Mouse (Mus musculus): Measurements from ENCODE around the gene Wnt9b.

Gene Wnt9b

DNA sequence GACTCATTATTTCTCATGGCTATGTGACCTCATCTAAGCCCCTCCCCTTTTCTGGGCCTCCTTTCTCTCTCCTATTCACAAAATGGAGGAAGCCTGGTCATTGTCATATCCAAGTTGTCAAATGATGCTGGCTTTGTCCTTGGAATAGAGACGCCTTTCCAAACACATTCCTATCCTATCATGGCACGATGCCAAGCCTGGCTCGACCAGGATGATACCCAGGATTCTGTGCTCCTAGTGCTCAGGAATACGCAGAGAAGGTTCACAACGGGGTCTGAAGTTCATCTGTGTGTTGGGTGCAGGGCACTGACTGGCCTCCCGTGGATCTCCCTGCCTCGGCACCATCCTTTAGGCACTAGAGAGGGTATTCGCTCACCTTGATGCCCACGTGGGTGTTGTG is 18.0 kb downstream of the Wnt9b start:
- DNase-seq, result no peak

DNA sequence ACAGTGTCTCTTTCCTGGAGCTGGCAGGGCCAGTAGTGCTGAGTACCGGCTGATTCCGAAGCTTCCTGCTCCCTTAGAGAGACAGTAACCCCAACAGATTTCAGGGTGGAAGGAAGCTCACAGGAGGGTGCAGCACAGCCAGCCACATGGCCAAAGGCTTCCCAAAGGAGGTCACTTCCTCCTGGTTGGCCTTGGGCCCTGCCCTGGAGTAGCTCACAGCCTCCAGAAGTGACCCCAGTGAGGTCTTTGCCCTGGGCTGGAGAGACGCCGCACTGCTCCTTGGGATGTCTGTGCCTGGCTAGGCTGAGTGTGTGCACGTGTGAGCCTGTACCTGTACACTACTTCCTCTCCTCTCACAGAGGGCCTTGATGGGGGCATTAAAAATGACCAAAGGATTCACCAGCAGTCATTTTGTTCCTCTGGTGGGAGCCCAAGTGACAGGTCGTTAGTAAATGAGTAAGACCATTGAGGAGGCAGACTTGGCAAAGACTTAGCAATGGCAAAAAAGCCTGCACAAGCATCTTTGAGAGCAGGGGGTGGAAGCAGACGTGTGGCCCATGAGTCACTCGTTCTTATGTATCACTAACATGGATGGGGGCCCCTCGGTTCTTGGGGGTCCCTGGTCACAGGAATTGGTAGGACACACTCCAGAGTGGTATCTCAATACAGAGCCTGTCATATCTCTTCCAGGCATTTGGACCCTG is 20.2 kb downstream of the Wnt9b start:
- DNase-seq, result no peak

DNA sequence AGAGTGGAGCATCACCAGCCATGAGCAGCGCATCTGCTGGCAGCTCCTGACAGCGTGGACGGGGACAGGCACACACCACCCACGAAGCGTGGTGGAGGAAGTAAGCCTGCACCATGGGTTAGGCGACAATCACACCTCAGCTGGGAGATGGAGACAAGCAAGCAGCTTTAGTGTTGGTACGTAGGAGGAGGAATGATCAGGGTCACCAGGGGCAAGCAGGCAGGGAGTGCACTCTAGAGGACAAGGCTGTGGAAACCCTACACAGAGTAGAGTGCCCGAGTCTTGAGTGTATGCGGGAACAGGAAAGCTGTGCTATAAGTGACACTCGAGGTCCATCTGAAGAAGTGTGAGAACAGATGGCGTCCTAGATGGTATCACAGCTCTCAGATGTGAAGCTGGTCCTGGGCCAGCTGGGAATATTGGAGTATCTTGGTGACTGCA is 25.3 kb downstream of the Wnt9b start:
- no peak for DNase-seq

DNA sequence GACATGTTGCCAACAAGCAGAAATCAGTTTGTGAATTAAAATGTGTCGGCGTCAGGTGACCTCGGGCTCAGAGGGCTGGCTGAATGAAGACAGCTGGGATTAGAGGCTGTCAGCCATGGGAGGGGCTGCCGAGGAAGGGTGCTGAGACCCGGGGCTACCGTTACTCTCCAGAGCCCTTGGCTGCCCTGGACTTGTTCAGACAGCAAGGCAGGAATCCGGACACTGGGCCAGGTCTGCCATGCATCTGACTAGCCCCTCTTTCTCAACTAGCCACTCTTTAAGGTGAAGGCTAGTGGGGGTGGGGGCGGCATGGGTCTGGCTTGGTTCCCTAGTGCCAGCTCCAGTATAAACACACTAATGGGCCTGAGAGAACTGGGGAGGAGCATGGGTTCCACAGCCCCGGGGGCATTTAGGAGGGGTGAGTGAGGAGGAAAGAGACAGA is 27.6 kb downstream of the Wnt9b start:
- DNase-seq, result peak; percentile 31

DNA sequence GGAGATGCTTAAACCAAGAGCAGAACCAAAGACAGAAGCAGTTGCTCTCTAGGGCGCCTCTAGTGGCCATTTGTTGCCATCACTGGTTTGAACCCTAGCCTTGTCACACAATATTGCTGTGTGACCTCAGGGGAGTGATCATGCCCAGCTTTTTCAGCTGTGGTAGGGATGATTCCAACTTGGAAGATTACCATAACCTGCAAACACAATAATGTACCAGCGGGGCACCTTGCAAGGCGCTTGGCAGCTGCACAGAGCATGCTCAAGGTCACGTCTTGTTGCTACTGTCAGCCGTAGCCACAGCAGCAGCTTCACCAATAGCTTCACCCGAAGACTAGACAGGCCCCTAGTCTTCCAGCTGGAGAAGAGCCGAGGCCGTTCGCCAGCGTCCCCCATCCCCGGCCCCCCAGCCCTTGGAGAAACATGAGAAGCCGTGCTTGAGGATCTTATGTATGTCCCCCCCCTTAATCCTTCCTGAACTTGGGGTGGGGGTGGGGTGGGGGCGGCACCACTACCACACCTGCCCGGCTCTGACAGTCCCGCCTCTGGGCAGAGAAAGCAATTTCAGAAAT is 28.1 kb downstream of the Wnt9b start:
- DNase-seq, result peak; percentile 47

DNA sequence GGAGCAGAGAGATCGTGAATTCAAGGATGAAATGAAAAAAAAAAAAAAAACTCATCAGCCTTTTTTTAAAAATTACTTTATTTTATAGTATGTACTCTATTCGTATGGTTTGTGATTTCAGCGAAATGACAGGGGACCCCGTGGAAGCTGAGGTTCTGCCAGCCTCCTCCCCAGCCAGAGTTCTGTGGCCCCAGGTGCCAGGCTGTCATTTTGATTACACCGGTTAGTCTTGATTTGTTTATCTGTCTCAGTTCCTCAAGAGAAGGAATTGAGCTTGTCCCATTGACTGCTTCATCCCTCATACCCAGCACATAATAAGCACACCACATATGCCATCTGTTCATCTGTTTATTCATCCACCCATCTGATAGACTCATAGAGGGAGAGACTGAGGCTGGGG is 30.2 kb downstream of the Wnt9b start:
- DNase-seq, result no peak

DNA sequence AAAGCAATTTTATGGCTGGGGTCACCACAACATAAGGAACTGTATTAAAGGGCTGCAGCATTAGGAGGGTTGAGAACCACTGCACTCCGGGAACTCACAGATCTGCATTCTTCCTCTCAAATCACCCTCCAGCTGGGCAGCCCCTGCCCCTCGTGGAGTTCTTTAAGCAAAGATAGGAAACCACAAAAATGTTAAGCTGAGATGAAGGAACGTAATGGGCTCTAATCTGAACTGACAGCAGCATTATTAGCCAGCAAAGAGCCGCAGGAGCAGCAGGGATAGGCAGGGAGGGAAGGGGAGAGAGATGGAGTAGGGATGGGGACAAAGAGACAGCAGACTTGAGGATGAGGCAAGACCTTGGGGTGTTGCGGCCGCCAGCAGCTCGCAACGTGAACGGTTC is 32.6 kb downstream of the Wnt9b start:
- no peak for DNase-seq

DNA sequence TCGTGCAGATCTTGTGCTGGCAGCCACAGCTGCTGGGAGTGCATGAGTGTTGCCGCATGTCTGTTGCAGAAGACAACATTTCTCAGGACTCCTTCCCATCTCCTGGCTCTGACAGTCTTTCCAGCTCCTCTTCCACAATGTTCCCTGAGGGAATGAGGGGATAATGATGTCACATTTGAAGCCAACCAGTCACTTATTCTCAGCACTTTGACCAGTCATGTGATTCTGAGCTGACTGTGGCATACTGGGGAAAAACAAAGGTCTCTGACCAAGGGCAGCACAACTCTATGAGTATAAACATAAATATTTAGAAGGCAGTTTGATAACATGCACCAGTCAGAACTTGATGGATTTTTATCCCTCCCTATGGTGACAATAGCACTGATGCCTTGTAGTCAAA is 35.5 kb downstream of the Wnt9b start:
- DNase-seq, result no peak

DNA sequence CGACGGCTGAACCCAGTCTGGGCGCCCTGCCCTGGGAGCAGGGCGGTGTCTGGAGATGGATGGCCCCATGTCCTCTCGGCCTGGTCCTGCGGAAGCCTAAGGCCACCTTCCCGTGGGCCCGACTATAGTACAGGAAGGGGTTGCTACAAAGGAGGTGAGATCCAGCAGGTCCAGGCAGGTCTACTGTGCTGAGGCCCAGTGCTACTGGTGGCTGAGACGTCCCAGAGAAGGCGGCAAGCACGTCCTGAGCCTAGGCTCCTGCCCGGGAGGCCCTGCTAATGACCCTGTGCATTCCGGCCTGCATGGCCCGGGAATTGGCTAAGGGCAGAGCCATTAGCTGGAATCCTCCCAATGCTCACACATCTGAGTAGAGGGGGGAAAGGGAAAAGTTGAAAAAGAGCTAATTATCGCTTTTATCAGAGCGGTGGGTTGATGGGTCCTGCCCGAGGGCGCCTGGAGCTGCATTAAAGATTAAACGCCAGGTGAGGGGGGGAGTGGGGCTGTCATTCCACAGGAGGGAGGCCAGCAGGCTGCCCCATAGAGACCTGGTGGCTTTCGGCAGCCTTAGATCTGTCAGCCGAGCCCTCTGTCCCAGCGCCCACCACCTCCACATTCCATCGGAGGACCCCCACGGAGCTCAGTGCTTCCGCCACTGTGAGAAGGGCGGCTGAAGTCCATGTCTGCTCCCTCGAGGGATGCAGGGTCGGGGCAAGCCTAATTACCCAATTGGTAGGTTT is 37.6 kb downstream of the Wnt9b start:
- no peak for DNase-seq

DNA sequence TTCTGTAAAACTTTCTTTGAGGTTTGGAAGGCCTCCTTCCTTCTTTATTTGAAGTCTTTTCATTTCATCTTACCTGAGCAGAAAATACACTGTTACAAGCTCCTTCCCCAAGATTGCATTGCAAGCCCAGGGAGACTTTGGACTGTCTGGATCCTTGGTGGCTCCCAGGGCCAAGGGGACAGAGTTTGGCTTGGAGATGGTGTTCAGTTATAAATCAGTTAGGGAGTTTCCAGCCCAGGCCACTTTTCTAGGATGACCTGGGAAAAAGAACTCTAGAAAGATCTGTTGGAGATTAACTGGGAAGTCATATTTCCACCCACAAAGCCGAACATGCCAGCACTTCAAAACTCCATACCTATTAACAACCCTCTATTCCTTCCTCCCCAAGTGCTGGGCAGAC is 39.6 kb downstream of the Wnt9b start:
- DNase-seq, result no peak

DNA sequence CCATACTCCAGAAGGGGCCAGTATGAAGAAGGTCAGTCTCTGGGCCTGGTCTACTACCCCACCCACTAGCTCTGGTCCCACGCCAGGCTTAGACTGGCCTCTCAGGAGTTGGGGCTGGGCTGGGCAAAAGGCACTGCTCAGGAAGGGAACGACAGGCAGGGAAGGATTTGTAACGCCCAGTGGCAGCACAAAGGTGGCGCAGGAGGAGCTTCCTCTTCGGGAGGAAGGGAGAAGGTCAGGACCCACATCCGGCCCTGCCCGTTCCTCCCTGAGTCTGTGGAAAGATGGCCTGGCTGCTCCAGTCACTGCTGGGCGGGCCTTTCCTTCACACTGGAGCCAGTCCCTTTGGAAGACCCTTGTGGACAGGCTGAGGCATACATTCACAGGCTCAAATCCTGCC is 42.6 kb downstream of the Wnt9b start:
- peak; percentile 84 for DNase-seq

DNA sequence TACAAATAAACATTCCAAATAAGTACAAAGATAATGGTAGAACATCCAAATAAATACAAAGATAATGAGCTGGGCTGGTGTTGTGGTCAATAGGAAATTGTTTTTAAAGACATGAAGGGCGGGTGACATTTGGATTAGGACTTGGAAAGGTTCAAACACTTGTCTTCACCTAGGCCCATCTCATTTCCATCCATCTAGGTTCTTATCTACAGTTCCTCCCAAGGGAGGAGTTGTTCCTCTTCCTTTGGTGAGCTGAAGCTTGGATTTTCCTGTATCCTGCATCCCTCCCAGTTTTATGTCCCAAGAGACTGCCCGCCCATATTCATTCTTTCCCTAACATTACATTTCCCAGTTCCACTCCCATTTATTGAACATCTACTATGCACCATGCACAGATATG is 51.4 kb downstream of the Wnt9b start:
- DNase-seq, result no peak

DNA sequence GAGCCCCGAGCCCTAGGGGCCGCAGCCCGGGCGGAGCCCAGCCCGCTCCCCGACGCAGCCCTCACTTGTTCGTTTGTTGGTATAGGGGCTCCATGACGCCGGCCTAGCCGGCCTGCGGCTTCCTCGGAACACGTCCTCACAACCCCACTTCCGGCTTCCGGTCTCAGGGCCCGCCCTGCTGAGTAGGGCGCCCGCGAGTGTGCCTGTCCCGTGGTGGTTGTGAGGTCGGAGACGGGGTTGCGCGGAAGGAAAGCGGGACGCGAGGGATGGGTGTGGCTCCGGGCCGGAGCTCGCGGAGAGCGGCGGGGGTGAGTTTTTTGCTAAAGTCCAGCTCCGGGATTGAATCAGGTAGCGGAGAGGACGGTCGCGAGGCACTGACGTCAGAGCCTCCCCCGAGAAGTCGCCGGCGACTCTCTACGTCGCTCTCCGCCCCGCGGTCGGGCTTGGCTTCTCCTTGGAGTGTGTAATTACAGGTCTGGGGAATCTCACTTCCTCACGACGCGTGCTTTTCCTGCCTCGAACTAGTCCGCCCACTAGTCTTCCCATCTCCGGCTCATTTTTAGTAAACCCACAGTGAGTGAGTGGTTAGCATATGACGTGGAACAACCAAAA is 52.0 kb downstream of the Wnt9b start, which contains the start of gene Gosr2:
TSS of gene Gosr2 (minus strand) at position 334 of the 612 bp plus-strand sequence.
- peak; percentile 91 for DNase-seq

DNA sequence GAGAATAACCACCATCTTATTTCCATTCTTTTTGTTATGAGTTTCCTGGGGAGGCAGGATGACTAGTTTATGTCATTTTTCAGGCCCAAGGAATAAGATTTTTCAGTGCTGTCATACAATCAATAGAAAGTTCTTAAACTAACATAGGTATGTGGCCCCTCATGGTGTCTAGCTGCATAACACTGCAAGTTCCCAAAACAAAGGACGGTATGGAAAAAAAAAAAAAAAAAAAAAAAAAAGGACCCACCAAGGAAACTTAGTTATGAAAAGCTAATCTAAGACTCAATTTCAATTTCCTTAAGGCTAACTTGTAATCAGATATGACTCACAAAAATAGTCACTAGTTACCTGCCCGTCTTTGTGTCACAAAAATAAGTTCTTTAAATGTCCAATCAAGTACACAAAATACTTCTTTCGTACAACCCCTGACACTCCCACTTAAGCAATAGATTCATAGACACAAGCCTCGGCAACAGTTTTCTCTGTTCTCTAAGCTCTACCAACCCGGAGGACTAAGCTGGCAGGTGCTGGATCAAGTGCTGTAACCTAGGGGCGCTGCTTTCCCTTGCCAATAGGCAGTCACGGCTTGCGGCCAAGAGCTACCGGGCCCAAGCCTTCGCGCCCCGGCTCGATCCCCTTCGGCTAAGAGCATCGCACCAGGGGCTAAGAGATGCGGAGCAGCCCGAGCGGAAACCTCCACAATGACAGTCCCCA is 52.6 kb downstream of the Wnt9b start:
- DNase-seq, result no peak

DNA sequence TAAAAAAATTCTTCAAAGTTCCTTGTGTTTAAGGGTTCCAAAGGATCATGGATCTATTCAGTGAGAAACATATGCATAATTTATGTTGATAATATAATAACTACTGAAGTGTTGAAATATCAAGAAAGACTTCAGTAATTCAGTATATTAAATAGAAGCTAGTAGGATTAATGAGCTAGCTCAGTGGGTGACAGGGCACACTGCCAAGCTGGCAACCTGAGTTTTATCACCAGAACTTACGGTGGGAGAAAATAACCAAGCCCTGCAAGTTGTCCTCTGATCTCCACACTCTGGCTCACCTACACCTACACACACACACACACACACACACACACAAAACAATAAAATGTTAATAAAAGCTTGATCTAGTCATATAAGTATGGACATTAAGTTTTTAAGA is 56.4 kb downstream of the Wnt9b start:
- DNase-seq, result no peak

DNA sequence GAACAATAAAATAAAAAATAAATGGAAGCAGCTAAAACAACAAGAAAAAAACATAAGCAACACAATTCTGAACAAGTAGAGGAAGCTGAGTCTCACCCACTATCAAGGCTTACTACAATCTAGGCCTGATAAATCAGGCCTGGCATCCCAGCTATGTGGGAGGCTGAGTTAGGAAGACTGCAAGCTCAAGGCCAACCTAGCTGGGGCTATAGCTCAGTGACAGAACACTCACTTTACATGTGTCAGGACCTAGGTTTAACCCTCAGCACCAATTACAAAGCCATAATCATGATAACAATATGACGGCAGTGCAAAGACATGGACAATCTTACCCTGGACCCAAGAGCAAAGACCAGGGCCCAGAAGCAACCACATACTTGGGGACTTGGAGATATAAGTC is 58.6 kb downstream of the Wnt9b start:
- no peak for DNase-seq

DNA sequence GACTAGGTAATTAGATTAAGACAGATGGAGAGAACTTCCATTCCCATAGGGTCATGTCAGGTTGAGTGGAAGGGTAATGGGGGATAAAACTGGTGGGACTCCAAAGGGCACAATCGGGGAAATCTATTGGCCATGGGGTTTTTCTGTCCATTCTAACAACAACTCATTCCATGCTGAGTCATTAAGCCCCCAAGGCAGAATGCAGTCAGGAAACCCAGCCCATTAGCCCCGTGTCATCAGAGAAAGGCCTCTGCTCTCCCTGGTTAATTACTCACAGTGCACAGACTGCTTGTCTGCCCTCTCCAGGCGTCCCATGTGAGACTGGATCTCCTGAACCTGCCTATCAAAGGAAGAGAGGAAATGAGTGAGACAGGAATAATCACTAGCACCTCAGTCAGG is 60.6 kb downstream of the Wnt9b start:
- no peak for DNase-seq

DNA sequence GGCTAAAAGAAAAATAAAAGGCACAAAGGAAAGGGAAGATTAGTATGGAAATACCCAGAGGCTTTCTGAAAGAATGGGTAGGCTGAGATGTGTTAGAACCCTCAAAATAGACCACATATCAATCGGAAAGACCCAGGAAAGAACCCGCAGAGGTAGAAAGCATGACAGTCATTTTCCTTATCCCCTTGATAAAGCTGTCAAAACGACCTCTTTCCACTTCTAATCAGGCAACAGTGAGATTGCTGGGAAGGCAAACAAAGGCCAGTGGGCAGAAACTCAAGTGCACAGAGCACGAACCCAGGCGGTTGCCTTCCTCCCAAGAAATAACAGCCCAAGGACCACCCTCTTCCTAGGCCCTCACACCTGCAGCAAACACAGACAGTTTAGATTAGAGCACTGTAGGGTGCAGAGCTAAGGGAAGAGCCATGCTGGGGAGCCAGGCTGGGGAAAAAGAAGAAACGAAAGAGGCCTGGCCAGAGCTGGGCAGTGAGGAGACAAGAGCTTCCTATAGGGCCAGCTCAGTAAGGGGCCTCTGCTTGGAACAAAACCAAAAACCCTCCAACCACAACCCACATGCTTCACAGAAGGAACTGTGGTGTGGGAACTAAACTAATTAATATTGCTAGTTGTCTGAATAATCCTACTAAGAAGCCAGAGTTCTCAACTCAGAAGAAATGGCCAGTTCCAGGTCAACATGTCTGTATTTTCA is 61.2 kb downstream of the Wnt9b start:
- DNase-seq, result no peak

DNA sequence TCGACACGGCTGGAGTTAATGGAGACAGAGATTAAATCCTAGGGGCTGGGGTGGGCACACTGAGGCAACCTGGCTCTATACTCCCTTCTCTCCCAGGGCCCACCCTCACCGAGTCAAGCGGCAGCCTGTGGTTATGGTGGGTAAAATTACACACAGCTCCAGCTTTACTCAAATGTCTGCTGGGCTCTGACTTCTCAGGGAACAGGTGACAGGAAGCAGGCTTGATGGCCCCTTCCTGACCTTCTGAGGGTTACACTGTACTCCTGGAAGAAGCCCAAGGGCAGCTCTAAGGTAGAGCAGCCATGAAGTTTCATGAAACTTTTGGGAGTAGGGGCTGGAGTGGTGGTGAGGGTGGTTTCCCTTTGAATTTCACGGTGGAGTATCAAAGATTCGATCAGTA is 62.9 kb downstream of the Wnt9b start:
- no peak for DNase-seq

DNA sequence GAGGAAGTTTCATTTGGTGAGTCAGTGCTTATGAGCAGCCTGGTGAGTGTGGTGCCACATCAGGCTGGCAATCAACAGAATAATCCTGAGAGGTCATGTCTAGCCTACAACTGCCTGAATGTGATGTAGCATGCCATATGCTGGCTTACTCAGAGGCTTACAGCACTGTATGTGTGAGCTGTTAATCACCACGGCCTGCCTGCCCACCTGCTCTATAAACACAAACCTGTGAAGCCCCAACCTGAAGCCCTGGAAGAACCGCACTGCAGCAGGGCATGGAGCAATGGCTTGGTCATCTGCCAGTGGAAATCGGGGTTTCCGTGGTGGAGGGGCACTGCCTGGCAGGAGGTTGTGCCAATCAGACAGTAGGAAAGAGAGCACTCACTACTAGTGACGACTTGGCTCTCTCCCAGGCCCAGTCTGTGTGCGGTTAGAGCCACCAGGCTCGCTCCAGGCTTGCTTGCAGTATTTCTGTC is 64.3 kb downstream of the Wnt9b start:
- no peak for DNase-seq

DNA sequence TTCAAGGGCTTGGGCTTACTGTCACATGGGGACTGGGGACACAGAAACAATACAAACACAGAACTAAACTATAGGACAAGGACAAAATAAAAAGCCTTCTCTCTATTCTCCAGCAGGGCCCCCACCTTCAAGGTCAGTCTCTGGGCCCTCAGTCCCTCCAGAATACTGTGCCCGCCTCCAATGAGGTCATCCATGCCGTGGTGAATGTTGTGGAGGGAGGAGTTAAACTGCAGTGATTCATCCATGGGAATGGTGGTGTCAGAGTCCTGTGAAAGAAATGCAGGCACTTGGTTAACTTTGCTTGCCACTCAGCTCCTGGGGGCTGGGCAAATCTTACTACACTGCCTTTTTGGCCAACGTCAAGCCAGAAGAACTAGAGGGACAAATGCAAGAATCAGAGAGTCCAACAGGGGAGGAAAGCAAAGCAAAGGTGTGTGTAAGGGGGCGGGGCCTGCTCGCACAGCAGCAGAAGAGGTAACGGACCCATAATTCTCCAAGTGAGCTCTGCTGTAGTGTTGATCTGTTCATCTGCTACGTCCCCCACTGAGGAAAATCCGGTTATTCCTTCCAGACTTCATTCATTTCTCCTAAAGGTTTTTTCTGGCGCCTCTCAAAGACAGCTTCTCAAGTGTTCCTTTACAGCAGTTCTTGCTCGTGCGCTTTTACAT is 65.8 kb downstream of the Wnt9b start:
- DNase-seq, result no peak
